Mouse (Mus musculus) adrenal gland, adult (tissue): ENCODE measurements at regions not wholly inside any gene's neighbourhood (a gene's known extent, or its start where the extent isn't known, plus 50 kb on each side); places are given as distances from the start of the nearest gene placed in this dataset.

Source experiments
- DNase-seq, 2 experiments: peaks; one replicate each; pipeline ENCODE4 v3.0.0; 2022 to 2023; ENCODE audit warnings: low spot score in 1 of 2; ENCODE audit not compliant: inconsistent age in 2 of 2

DNA sequence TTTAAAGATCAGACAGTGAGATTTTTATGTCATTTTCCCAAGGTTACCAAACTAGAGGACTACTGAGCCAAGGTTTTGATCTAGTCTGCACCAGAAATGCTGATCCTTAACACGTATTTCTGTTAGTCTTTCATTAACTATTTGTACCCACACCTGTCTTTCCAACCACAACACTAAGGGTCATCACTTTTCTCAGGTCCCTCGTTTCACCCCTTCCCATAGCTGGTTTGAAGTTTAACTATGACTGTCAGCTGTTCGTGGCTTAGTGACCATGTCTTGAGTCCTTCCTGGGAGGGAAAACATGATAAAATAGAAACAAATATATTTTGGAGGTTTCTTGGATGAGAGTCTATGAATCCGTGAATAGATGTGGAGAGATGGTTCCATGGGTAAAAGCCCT lies 99.6 kb upstream of the Gm6657 start:
- DNase-seq: no peak

DNA sequence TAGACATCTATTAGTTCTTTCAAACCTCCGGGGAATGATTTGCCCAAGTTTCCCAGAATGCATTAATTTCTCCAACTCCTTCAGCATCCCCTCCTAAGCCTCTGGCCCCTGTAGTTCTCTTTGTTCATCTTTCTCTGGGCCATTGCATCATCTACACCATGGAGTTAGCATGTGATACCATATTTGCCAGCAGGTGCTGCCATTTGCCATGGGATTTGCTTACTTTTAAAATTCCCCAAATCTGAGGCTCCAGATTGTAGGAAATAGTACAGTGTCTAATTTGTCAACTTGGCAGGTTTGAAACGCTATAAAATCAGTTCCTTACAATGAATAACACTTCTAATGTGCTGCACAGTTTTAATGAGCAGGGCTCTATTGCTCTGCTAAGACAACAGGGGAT lies 98.7 kb upstream of the Gm6657 start:
- DNase-seq: no peak

GRCm38 (mm10) chr12:78095916-78096315 lies 98.1 kb upstream of the Gm6657 start:
- DNase-seq: no peak

- DNase-seq: no peak
Observed at GRCm38 (mm10) chr12:78097119-78097518, 96.9 kb upstream of the Gm6657 start.

GRCm38 (mm10) chr12:78097692-78098091 lies 96.3 kb upstream of the Gm6657 start:
- DNase-seq: no peak

DNA sequence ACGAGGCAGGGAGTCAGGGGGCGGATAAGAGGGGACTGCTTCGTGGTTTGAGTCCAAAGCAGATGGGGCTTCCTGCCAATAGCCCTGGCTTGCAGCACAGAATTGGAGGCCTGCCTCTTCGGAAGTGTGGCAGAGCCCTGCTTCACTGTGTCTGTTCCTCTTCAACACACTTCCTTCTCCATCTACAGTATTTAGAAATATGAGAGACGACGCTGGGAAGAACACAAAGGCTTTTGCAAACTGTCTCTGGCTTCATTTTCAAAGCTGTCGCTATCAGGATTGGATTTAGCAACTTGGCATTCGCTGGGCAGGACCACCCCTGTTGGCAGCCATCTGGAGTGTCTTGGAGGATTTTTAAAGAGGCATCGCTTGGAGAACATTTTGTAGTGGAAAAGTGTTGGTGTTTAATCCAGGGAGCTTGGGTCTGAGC lies 95.3 kb upstream of the Gm6657 start:
- no peak for DNase-seq

DNA sequence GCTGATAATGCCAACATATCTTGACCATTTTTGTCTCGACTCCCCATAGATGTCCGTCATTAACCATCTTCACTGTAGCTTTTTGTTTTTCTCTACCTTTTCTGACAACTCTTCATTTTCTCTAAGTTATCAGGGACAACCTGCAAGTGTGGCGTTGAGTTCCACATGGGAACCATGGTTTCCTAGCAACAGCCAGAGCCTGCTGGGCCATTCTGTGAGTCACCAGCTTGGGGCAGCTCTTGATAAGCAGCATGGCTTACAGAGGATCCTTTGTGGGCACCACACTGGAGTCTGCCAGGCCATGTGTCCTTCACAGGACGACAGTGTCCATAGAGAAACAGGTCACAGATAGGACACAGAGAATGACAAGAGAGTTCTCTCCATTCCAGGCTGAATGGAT lies 94.3 kb upstream of the Gm6657 start:
- DNase-seq: peak; percentile 62 to 71

DNA sequence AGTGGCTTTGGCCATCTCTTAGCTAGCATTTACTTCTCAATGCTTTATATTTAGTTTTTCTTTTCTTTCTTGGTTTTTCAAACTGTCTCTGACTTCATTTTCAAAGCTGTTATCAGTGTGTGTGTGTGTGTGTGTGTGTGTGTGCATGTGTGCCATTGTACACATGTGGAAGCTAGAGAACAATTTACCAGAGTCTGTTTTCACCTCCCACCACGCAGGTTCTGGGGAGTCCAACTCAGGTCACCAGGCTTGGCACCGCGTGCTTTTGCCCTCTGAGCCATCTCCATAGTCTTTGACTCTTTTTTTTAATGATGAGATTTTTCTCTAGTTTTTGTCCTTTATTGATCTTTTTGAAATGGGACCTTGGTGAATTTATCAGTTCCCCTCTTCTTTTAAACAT lies 93.3 kb upstream of the Gm6657 start:
- no peak for DNase-seq

- no peak for DNase-seq
Observed at GRCm38 (mm10) chr12:78109931-78110330, 84.1 kb upstream of the Gm6657 start.

DNA sequence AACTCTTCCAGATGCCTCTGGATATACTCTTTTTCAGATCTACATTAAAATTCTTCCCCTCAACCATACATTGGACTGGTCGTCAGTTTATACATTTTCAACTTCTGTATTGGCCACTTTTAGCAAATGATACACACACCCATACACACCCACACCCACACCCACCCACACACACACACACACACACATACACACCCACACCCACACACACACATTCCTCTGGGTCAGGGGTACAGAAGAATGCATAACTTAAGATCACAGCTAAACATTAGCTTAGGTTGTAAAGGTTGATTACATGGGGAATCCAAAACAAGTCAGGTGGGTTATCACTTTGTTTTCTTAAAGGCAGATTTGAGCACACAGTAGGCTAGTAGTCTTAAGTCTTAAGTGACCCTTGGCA lies 75.9 kb upstream of the Gm6657 start:
- DNase-seq: no peak

GRCm38 (mm10) chr12:78119246-78119645 lies 74.8 kb upstream of the Gm6657 start:
- DNase-seq: peak; percentile 54 to 73

DNA sequence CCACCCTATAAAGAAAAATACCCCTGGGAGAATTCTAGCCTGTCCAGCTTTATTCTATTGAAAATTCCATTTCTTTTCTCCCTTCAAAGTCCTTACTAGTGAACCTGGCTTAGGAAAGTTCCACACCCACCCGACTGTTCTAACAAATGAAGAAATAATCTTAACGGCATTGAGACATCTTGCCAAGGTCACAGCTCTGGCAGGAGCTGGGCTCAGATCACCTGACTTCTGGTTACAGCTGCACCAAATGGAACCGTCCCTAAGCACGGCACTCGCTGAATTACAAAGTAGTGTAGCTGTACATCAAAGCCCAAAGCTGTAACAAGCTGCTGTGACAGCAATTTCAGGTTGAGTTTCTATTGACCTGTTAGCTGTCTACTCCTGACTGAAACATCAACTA lies 74.2 kb upstream of the Gm6657 start:
- DNase-seq: peak; percentile 62 to 86

GRCm38 (mm10) chr12:78129130-78129845 lies 64.8 kb upstream of the Gm6657 start:
- DNase-seq: peak in 1 of 2 experiments; percentile 27

DNA sequence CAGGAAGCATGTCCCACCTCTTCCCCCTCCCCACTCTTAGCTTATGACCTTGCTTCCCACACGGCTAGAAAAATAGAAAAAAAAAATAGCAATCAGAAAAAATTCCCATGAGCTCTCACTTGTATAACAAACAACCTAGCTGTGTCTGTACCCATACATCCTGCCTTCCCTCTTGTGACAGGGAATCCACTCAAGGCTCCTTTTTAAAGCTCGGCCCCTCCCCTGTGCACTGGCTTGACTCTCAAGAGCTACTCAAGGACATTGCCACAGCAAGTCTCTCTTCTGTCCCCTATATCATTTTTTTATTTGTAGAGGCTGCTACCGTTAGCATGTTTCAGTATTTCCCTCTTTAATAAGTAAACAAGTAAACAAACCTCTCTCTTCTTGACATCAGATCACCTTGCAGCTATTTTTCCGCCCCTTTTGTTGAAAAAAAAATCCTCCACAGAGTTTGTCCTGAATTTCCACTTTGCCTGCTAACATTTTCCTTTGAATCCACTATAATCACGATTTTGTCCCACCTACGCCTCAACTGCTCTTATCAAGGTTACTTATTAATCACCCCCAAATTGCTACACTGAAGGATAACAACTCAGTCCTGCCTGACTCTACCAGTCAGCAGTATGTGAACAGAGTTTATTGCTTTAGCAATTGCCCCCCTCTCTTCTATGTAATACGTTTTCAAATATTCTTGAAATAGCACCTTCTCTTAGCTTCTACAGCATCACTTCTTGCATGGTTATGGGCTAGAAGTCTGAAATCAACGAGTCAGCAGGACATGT lies 61.8 kb upstream of the Gm6657 start:
- DNase-seq: peak; percentile 8 to 42

GRCm38 (mm10) chr12:78133341-78133740 lies 60.7 kb upstream of the Gm6657 start:
- DNase-seq: no peak

DNA sequence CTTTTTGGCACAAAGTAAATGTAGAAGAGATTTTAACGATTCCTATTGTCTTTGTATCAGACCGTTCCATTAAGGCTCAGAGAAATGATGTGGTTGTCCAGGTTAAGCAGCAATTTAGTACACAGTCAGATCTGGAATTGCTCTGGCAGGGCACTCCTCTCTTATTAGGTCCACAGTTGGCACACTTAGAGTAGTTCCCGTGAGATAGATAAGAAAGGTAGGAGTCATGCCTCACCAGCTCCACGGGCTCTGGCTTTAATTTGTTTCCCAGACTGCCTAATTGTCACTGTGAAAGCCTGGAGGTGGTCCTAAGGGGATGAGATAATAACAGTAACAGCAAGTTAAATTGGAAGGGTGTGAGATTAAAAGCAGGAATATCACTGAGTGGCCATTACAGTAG lies 60.1 kb upstream of the Gm6657 start:
- no peak for DNase-seq

DNA sequence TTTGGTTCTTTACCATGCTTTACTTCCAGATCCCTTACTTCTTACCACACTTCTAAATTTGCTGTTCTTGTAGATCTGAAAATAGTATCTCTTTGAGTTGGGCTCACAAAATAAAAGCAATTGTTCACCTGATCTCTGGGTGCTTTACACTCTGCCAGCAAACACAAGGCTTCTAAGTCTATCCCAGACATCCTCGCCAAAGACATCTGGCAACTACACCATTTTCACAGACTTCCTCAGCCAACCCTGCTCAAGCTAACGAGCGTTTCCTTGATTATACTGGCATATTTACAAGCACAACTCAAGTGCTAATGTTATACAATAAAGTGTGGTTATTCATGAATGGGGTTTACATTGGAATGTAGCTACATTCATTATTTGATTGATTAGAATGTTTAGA lies 56.8 kb upstream of the Gm6657 start:
- DNase-seq: no peak

DNA sequence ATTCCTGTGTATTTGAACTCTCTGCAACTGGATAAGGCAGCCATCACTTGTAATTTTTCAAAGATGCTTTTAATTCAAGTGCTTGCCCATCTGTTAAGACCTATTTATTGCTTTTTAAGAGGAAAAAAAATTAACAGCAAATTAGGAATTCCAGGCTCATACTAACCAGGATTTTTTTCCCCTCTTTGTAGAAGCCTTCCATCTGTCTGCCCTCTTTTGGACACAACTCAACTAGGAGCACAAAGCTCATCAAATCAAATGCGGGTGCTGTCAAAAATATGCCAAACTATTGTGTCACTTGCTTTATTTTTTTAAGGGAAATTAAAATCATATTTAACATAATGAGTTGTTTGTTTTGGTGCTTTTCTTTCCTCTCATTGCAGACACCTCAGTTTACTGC lies 55.6 kb upstream of the Gm6657 start:
- DNase-seq: no peak
